Mouse (Mus musculus): ENCODE results near the gene Slc29a2. TPM values are rescaled to one million over a fixed set of nuclear protein-coding genes. Genes with fewer than 3 reads are reported as not detected.

The Slc29a2 gene
- polyA plus RNA-seq, 1 experiment, result 24.0 TPM

DNA sequence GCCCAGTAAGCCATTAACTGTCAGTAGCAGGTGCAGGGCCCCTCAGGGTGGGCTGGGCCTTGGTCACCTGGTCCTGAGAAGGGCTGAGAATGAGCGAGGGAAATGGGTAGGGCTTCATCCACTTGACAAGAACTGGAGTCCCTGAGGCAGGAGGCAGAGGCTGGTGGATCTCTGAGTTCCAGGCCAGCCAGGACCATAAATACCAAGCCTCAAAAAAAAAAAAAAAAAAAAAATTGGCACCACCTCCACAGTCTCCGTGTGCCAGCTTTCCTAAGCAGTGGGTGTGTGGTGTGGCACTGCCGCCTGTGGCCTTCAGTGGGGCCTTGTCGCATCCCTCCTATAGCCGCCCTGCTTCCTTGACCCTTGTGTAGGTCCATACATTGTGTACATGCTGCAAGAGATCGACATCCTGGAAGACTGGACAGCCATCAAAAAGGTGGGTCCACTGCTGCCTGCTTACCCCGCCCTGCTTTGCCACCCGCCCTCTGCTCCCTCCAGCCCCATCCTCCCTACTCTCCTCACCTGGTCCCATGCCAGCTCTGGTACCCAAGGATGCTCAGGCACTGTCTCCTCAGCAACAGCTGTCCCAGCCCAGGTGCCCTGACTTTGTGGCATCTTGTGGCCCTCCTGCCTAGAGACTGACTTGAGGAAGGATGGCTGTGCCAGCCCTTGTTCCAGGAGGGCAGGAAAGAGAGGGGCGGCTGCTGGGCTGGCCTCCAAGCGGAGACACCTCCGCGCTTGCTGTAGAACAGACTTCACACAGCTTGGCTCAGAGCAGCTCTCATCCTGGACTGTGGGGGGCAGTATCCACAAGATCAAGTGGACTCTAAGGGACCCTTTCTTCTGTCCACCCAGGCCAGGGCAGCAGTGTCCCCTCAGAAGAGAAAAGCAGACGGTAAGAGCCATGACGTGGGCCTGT is 24.7 kb downstream of the Slc29a2 start:
- Histone ChIP-seq H3K27me3 (ENCODE audit: control insufficient read depth, insufficient read depth, low read length) (no peaks in the 10 kb centered on the region), H3K4me3 (replicated peaks; ENCODE audit: insufficient read depth, low read depth, low read length) (no peak overlapping the region), H3K27ac (ENCODE audit: insufficient read depth, low read length) (no peak overlapping the region), H3K4me1 (ENCODE audit: control insufficient read depth, insufficient read depth, low read length) (peaks cover 37% of the 10 kb centered on the region)
- no peak for DNase-seq
- WGBS, result 54% methylated on average over 14 of the region's 14 CpGs
- TF ChIP-seq CTCF (IDR thresholded peaks at IDR 0.05; ENCODE audit: borderline replicate concordance, insufficient read depth, low read depth, low read length) (0 out of 2 replicates have a peak, but pooled peaks have one; percentile 13), POLR2A (IDR thresholded peaks at IDR 0.05; ENCODE audit: borderline replicate concordance, insufficient read depth, low read length) (no peak)

- Histone ChIP-seq H3K4me1 (ENCODE audit: control insufficient read depth, insufficient read depth, low read length) (peaks cover 40% of the 10 kb centered on the region), H3K27ac (ENCODE audit: insufficient read depth, low read length) (no peak overlapping the region), H3K4me3 (replicated peaks; ENCODE audit: insufficient read depth, low read depth, low read length) (no peak overlapping the region), H3K27me3 (ENCODE audit: control insufficient read depth, insufficient read depth, low read length) (no peaks in the 10 kb centered on the region)
- TF ChIP-seq POLR2A (IDR thresholded peaks at IDR 0.05; ENCODE audit: borderline replicate concordance, insufficient read depth, low read length), result no peak
- no peak for TF ChIP-seq CTCF (IDR thresholded peaks at IDR 0.05; ENCODE audit: borderline replicate concordance, insufficient read depth, low read depth, low read length)
- no peak for DNase-seq
- WGBS, result 78% methylated on average over 6 of the region's 6 CpGs
These were observed 25.7 kb downstream of the Slc29a2 start for GRCm38 (mm10) chr19:5049325-5049724.

GRCm38 (mm10) chr19:5050047-5050905 is 26.6 kb downstream of the Slc29a2 start, which contains the start of gene Rin1:
Gene Rin1, plus strand, starts transcription at chr19:5050481.
- H3K27ac ChIP-seq (ENCODE audit: insufficient read depth, low read length), result no peak within 1 kb of the TSS
- WGBS, result 32% methylated on average over 14 of the region's 14 CpGs

GRCm38 (mm10) chr19:5051031-5051430 is 27.4 kb downstream of the Slc29a2 start:
- WGBS, result 35% methylated on average over 17 of the region's 17 CpGs
- Histone ChIP-seq H3K27ac (ENCODE audit: insufficient read depth, low read length) (no peak overlapping the region), H3K4me1 (ENCODE audit: control insufficient read depth, insufficient read depth, low read length) (peaks cover 40% of the 10 kb centered on the region), H3K4me3 (replicated peaks; ENCODE audit: insufficient read depth, low read depth, low read length) (no peak overlapping the region), H3K27me3 (ENCODE audit: control insufficient read depth, insufficient read depth, low read length) (no peaks in the 10 kb centered on the region)
- peak in 1 of 2 experiments; percentile 43 for DNase-seq
- TF ChIP-seq POLR2A (IDR thresholded peaks at IDR 0.05; ENCODE audit: borderline replicate concordance, insufficient read depth, low read length), result no peak
- no peak for TF ChIP-seq CTCF (IDR thresholded peaks at IDR 0.05; ENCODE audit: borderline replicate concordance, insufficient read depth, low read depth, low read length)

More at GRCm38 (mm10) chr19:5050047-5050905, 26.6 kb downstream of the Slc29a2 start, which contains the start of gene Rin1:
- TF ChIP-seq POLR2A (IDR thresholded peaks at IDR 0.05; ENCODE audit: borderline replicate concordance, insufficient read depth, low read length) (no peak), CTCF (IDR thresholded peaks at IDR 0.05; ENCODE audit: borderline replicate concordance, insufficient read depth, low read depth, low read length) (peak; percentile 39; the same call in 1 of the 2 replicates)
- Histone ChIP-seq H3K4me1 (ENCODE audit: control insufficient read depth, insufficient read depth, low read length) (peaks cover 40% of the 10 kb centered on the region), H3K4me3 (replicated peaks; ENCODE audit: insufficient read depth, low read depth, low read length) (no peak within 1 kb of the TSS), H3K27me3 (ENCODE audit: control insufficient read depth, insufficient read depth, low read length) (no peaks in the 10 kb centered on the region)
- DNase-seq, result peak in 1 of 2 experiments; percentile 42

GRCm38 (mm10) chr19:5051515-5051914 is 27.9 kb downstream of the Slc29a2 start:
- DNase-seq, result peak; percentile 28 to 45
- Histone ChIP-seq H3K4me1 (ENCODE audit: control insufficient read depth, insufficient read depth, low read length) (peaks cover 40% of the 10 kb centered on the region), H3K27ac (ENCODE audit: insufficient read depth, low read length) (peak overlapping the region; percentile 26; the same call in 1 of the 2 replicates), H3K27me3 (ENCODE audit: control insufficient read depth, insufficient read depth, low read length) (no peaks in the 10 kb centered on the region), H3K4me3 (replicated peaks; ENCODE audit: insufficient read depth, low read depth, low read length) (no peak overlapping the region)
- TF ChIP-seq POLR2A (IDR thresholded peaks at IDR 0.05; ENCODE audit: borderline replicate concordance, insufficient read depth, low read length) (no peak), CTCF (IDR thresholded peaks at IDR 0.05; ENCODE audit: borderline replicate concordance, insufficient read depth, low read depth, low read length) (no peak)
- 41% methylated on average over 3 of the region's 3 CpGs for WGBS

GRCm38 (mm10) chr19:5052166-5052822 is 28.6 kb downstream of the Slc29a2 start:
- peak overlapping the region; percentile 35 for H3K4me3 ChIP-seq (replicated peaks; ENCODE audit: insufficient read depth, low read depth, low read length)
- peak overlapping the region; percentile 39 for H3K27ac ChIP-seq (ENCODE audit: insufficient read depth, low read length)
- no peaks in the 10 kb centered on the region for H3K27me3 ChIP-seq (ENCODE audit: control insufficient read depth, insufficient read depth, low read length)
- TF ChIP-seq CTCF (IDR thresholded peaks at IDR 0.05; ENCODE audit: borderline replicate concordance, insufficient read depth, low read depth, low read length), result no peak
- TF ChIP-seq POLR2A (IDR thresholded peaks at IDR 0.05; ENCODE audit: borderline replicate concordance, insufficient read depth, low read length), result no peak
- peak; percentile 56 to 62 for DNase-seq
- peaks cover 40% of the 10 kb centered on the region for H3K4me1 ChIP-seq (ENCODE audit: control insufficient read depth, insufficient read depth, low read length)
- WGBS, result 27% methylated on average over 25 of the region's 25 CpGs

DNA sequence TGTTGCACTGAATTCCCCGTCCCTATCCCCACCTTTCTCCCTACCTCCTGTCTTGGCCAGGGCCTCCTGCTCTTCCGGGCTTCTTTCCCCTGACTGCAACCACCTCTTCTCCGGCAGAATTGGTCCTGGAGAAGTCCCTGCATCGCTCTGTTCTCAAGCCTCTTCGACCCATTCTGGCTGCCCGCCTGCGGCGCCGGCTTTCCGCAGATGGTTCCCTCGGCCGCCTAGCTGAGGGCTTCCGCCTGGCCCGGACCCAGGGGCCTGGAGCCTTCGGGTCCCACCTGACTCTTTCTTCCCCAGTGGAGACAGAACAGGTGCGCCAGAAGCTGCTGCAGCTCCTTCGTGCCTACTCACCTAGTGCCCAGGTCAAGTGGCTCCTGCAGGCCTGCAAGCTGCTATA is 29.2 kb downstream of the Slc29a2 start:
- no peaks in the 10 kb centered on the region for H3K27me3 ChIP-seq (ENCODE audit: control insufficient read depth, insufficient read depth, low read length)
- peaks cover 39% of the 10 kb centered on the region for H3K4me1 ChIP-seq (ENCODE audit: control insufficient read depth, insufficient read depth, low read length)
- H3K27ac ChIP-seq (ENCODE audit: insufficient read depth, low read length), result peak overlapping the region; percentile 39
- DNase-seq, result peak; percentile 72 to 73
- WGBS, result 19% methylated on average over 17 of the region's 17 CpGs
- TF ChIP-seq CTCF (IDR thresholded peaks at IDR 0.05; ENCODE audit: borderline replicate concordance, insufficient read depth, low read depth, low read length) (no peak), POLR2A (IDR thresholded peaks at IDR 0.05; ENCODE audit: borderline replicate concordance, insufficient read depth, low read length) (no peak)
- H3K4me3 ChIP-seq (replicated peaks; ENCODE audit: insufficient read depth, low read depth, low read length), result peak overlapping the region; percentile 35

Measured in cerebellum, adult 2 months (tissue).